Mouse (Mus musculus) kidney, embryonic 15.5 days (tissue): ENCODE results near the gene Mea1. TPM values are rescaled to one million over a fixed set of nuclear protein-coding genes. Genes with fewer than 3 reads are reported as not detected.

Experiments
- polyA plus RNA-seq: library from polyadenylated mRNA; unstranded; fragments of >200 nt; fragmentation: Nextera tagmentation; extraction: Ambion mirVana; gene quantifications from 2 replicates; pipeline ENCODE4 v1.2.1, GENCODE M21; 2015

Gene Mea1
- polyA plus RNA-seq, 1 experiment from 2014 or later, result 147 TPM

Other genes starting within 250 kb of the Mea1 start
- gene Crip3, start 249.9 kb upstream of the Mea1 start, polyA plus RNA-seq, result 0.51 and 0.64 TPM in 2 replicates
- gene Slc22a7, start 240.3 kb upstream of the Mea1 start, polyA plus RNA-seq, result not detected in 2 replicates
- 0.17 and 0.26 TPM in 2 replicates for gene Ttbk1, start 191.1 kb upstream of the Mea1 start, polyA plus RNA-seq
- gene Dnph1, start 182.1 kb upstream of the Mea1 start, polyA plus RNA-seq, result 58.0 and 58.5 TPM in 2 replicates
- gene Cul9, start 132.4 kb upstream of the Mea1 start, polyA plus RNA-seq, result 5.3 and 5.8 TPM in 2 replicates
- gene Srf, start 122.6 kb upstream of the Mea1 start, polyA plus RNA-seq, result 9.1 and 9.5 TPM in 2 replicates
- 120 and 138 TPM in 2 replicates for gene Ptk7, start 49.3 kb upstream of the Mea1 start, polyA plus RNA-seq
- 36.9 and 42.4 TPM in 2 replicates for gene Klc4, start 32.8 kb upstream of the Mea1 start, polyA plus RNA-seq
- gene Mrpl2, start 32.6 kb upstream of the Mea1 start, polyA plus RNA-seq, result 108 and 124 TPM in 2 replicates
- 55.5 and 59.2 TPM in 2 replicates for gene Cul7, start 28.5 kb upstream of the Mea1 start, polyA plus RNA-seq
- gene Rrp36, start 4.4 kb upstream of the Mea1 start, polyA plus RNA-seq, result 63.9 and 65.4 TPM in 2 replicates
- 119 and 131 TPM in 2 replicates for gene Klhdc3, start 2.1 kb downstream of the Mea1 start, polyA plus RNA-seq
- 96.7 and 105 TPM in 2 replicates for gene Ppp2r5d, start 26.3 kb downstream of the Mea1 start, polyA plus RNA-seq
- gene Pex6, start 32.7 kb downstream of the Mea1 start, polyA plus RNA-seq, result 25.6 and 28.5 TPM in 2 replicates
- gene Gnmt, start 50.4 kb downstream of the Mea1 start, polyA plus RNA-seq, result 1.5 and 2.8 TPM in 2 replicates
- 79.3 and 83.5 TPM in 2 replicates for gene Cnpy3, start 73.4 kb downstream of the Mea1 start, polyA plus RNA-seq
- gene Ptcra, start 84.9 kb downstream of the Mea1 start, polyA plus RNA-seq, result 0.33 and 0.64 TPM in 2 replicates
- gene 2310039H08Rik, start 93.8 kb downstream of the Mea1 start, polyA plus RNA-seq, result 75.6 and 80.0 TPM in 2 replicates
- 179 and 189 TPM in 2 replicates for gene Rpl7l1, start 103.9 kb downstream of the Mea1 start, polyA plus RNA-seq
- gene Bicral, start 179.7 kb downstream of the Mea1 start, polyA plus RNA-seq, result 4.2 and 4.9 TPM in 2 replicates
- 59.3 and 59.7 TPM in 2 replicates for gene Tbcc, start 211.9 kb downstream of the Mea1 start, polyA plus RNA-seq
- gene Prph2, start 231.7 kb downstream of the Mea1 start, polyA plus RNA-seq, result 0.08 TPM in 1 of 2 replicates, not detected in the other